Mouse (Mus musculus): ENCODE data around the gene Itpr3. TPM values are rescaled to one million over a fixed set of nuclear protein-coding genes. Genes with fewer than 3 reads are reported as not detected.

The Itpr3 gene
- polyA plus RNA-seq (2016; fragmentation: Nextera tagmentation; extraction: Ambion mirVana) = 4.3 and 5.2 TPM in 2 replicates

GRCm38 (mm10) chr17:27056812-27057516 lies at the start of gene Itpr3:
TSS of gene Itpr3 (plus strand) at chr17:27057304.
- Histone ChIP-seq H3K4me3 (replicated peaks) (peak within 1 kb of the TSS; percentile 65), H3K4me1 (replicated peaks) (peaks cover 42% of the 10 kb centered on the region), H3K27ac (peak within 1 kb of the TSS; percentile 82), H3K4me2 (peak within 1 kb of the TSS; percentile 89), H3K36me3 (no peaks in the 10 kb centered on the region; the same call in 1 of the 2 replicates), H3K9me3 (peaks cover 4% of the 10 kb centered on the region; the same call in 1 of the 2 replicates), H3K27me3 (peaks cover 20% of the 10 kb centered on the region), H3K9ac (replicated peaks) (peak within 1 kb of the TSS; percentile 61)
- WGBS = under 1% methylated on average over 64 of the region's 66 CpGs
- ATAC-seq (ENCODE audit: insufficient number of reproducible peaks, insufficient read depth, low FRiP score, low TSS enrichment, low read depth) = peak; percentile 49; the same call in 1 of the 2 replicates

- ATAC-seq (ENCODE audit: insufficient number of reproducible peaks, insufficient read depth, low FRiP score, low TSS enrichment, low read depth) = no peak
- Histone ChIP-seq H3K27ac (no peak overlapping the region), H3K4me2 (no peak overlapping the region), H3K4me3 (replicated peaks) (no peak overlapping the region), H3K36me3 (no peaks in the 10 kb centered on the region), H3K9ac (replicated peaks) (no peak overlapping the region), H3K27me3 (peaks cover 19% of the 10 kb centered on the region), H3K9me3 (no peaks in the 10 kb centered on the region), H3K4me1 (replicated peaks) (0 out of 2 replicates have a peak, but pooled peaks cover 10% of the 10 kb centered on the region)
- 79% methylated on average over 2 of the region's 2 CpGs for WGBS
Measured at GRCm38 (mm10) chr17:27008277-27008676, 48.8 kb upstream of the Itpr3 start.

GRCm38 (mm10) chr17:27011167-27011566 lies 45.9 kb upstream of the Itpr3 start:
- Histone ChIP-seq H3K4me2 (no peak overlapping the region), H3K27me3 (no peaks in the 10 kb centered on the region), H3K27ac (no peak overlapping the region), H3K9ac (replicated peaks) (no peak overlapping the region), H3K9me3 (no peaks in the 10 kb centered on the region), H3K4me3 (replicated peaks) (no peak overlapping the region), H3K36me3 (no peaks in the 10 kb centered on the region), H3K4me1 (replicated peaks) (0 out of 2 replicates have a peak, but pooled peaks cover 10% of the 10 kb centered on the region)
- WGBS = 90% methylated on average over 10 of the region's 10 CpGs
- ATAC-seq (ENCODE audit: insufficient number of reproducible peaks, insufficient read depth, low FRiP score, low TSS enrichment, low read depth) = no peak

GRCm38 (mm10) chr17:27011998-27012672 lies 45.0 kb upstream of the Itpr3 start:
- Histone ChIP-seq H3K4me2 (no peak overlapping the region), H3K9me3 (no peaks in the 10 kb centered on the region)
- no peak for ATAC-seq (ENCODE audit: insufficient number of reproducible peaks, insufficient read depth, low FRiP score, low TSS enrichment, low read depth)

GRCm38 (mm10) chr17:27012909-27013308 lies 44.2 kb upstream of the Itpr3 start:
- Histone ChIP-seq H3K4me3 (replicated peaks) (no peak overlapping the region), H3K9ac (replicated peaks) (no peak overlapping the region), H3K9me3 (no peaks in the 10 kb centered on the region), H3K36me3 (no peaks in the 10 kb centered on the region), H3K4me2 (no peak overlapping the region), H3K4me1 (replicated peaks) (peaks cover 9% of the 10 kb centered on the region; the same call in 1 of the 2 replicates), H3K27me3 (no peaks in the 10 kb centered on the region), H3K27ac (no peak overlapping the region)
- ATAC-seq (ENCODE audit: insufficient number of reproducible peaks, insufficient read depth, low FRiP score, low TSS enrichment, low read depth) = no peak
- 26% methylated on average over 6 of the region's 6 CpGs for WGBS

More at GRCm38 (mm10) chr17:27011998-27012672, 45.0 kb upstream of the Itpr3 start:
- H3K27ac ChIP-seq = no peak overlapping the region
- no peaks in the 10 kb centered on the region for H3K36me3 ChIP-seq
- no peaks in the 10 kb centered on the region for H3K27me3 ChIP-seq
- 0 out of 2 replicates have a peak, but pooled peaks cover 5% of the 10 kb centered on the region for H3K4me1 ChIP-seq (replicated peaks)
- no peak overlapping the region for H3K9ac ChIP-seq (replicated peaks)
- no peak overlapping the region for H3K4me3 ChIP-seq (replicated peaks)
- WGBS = 59% methylated on average over 14 of the region's 14 CpGs

- peak; percentile 62 for ATAC-seq (ENCODE audit: insufficient number of reproducible peaks, insufficient read depth, low FRiP score, low TSS enrichment, low read depth)
- H3K27ac ChIP-seq = peak overlapping the region; percentile 78
- peak overlapping the region; percentile 62 for H3K4me2 ChIP-seq
- H3K9me3 ChIP-seq = no peaks in the 10 kb centered on the region
- H3K9ac ChIP-seq (replicated peaks) = peak overlapping the region; percentile 52
- no peaks in the 10 kb centered on the region for H3K27me3 ChIP-seq
- 7% methylated on average over 34 of the region's 34 CpGs for WGBS
- peaks cover 36% of the 10 kb centered on the region for H3K36me3 ChIP-seq
- H3K4me3 ChIP-seq (replicated peaks) = peak overlapping the region; percentile 50
- peaks cover 12% of the 10 kb centered on the region for H3K4me1 ChIP-seq (replicated peaks)
Measured at GRCm38 (mm10) chr17:27017564-27018499, 39.3 kb upstream of the Itpr3 start.

GRCm38 (mm10) chr17:27018555-27019196 lies 38.4 kb upstream of the Itpr3 start:
- peak overlapping the region; percentile 78 for H3K27ac ChIP-seq
- peak overlapping the region; percentile 50 for H3K4me3 ChIP-seq (replicated peaks)
- no peaks in the 10 kb centered on the region for H3K9me3 ChIP-seq
- H3K4me2 ChIP-seq = peak overlapping the region; percentile 62
- H3K27me3 ChIP-seq = no peaks in the 10 kb centered on the region
- ATAC-seq (ENCODE audit: insufficient number of reproducible peaks, insufficient read depth, low FRiP score, low TSS enrichment, low read depth) = no peak
- H3K4me1 ChIP-seq (replicated peaks) = peaks cover 11% of the 10 kb centered on the region
- H3K36me3 ChIP-seq = peaks cover 44% of the 10 kb centered on the region
- H3K9ac ChIP-seq (replicated peaks) = peak overlapping the region; percentile 52; the same call in 1 of the 2 replicates
- 32% methylated on average over 12 of the region's 12 CpGs for WGBS

- H3K4me2 ChIP-seq = no peak overlapping the region
- ATAC-seq (ENCODE audit: insufficient number of reproducible peaks, insufficient read depth, low FRiP score, low TSS enrichment, low read depth) = no peak
- H3K9me3 ChIP-seq = no peaks in the 10 kb centered on the region
- no peak overlapping the region for H3K4me3 ChIP-seq (replicated peaks)
- no peaks in the 10 kb centered on the region for H3K27me3 ChIP-seq
- H3K27ac ChIP-seq = no peak overlapping the region
- peaks cover 68% of the 10 kb centered on the region for H3K36me3 ChIP-seq
- no peak overlapping the region for H3K9ac ChIP-seq (replicated peaks)
- H3K4me1 ChIP-seq (replicated peaks) = peaks cover 11% of the 10 kb centered on the region
- 96% methylated on average over 14 of the region's 14 CpGs for WGBS
Measured at GRCm38 (mm10) chr17:27021076-27021475, 36.0 kb upstream of the Itpr3 start.

GRCm38 (mm10) chr17:27021736-27022135 lies 35.4 kb upstream of the Itpr3 start:
- Histone ChIP-seq H3K4me1 (replicated peaks) (peaks cover 11% of the 10 kb centered on the region), H3K4me2 (no peak overlapping the region), H3K9ac (replicated peaks) (no peak overlapping the region), H3K9me3 (no peaks in the 10 kb centered on the region), H3K27me3 (no peaks in the 10 kb centered on the region), H3K36me3 (peaks cover 72% of the 10 kb centered on the region), H3K4me3 (replicated peaks) (no peak overlapping the region), H3K27ac (no peak overlapping the region)
- no peak for ATAC-seq (ENCODE audit: insufficient number of reproducible peaks, insufficient read depth, low FRiP score, low TSS enrichment, low read depth)
- 91% methylated on average over 9 of the region's 9 CpGs for WGBS

- H3K36me3 ChIP-seq = peaks cover 72% of the 10 kb centered on the region
- H3K4me1 ChIP-seq (replicated peaks) = peaks cover 14% of the 10 kb centered on the region
- ATAC-seq (ENCODE audit: insufficient number of reproducible peaks, insufficient read depth, low FRiP score, low TSS enrichment, low read depth) = no peak
- H3K9me3 ChIP-seq = no peaks in the 10 kb centered on the region
- no peaks in the 10 kb centered on the region for H3K27me3 ChIP-seq
- no peak overlapping the region for H3K4me2 ChIP-seq
- no peak overlapping the region for H3K27ac ChIP-seq
- H3K4me3 ChIP-seq (replicated peaks) = no peak overlapping the region
- 93% methylated on average over 4 of the region's 4 CpGs for WGBS
- H3K9ac ChIP-seq (replicated peaks) = no peak overlapping the region
Measured at GRCm38 (mm10) chr17:27023342-27023741, 33.8 kb upstream of the Itpr3 start.
